Mouse (Mus musculus) kidney, adult 2 months (tissue): Measurements from ENCODE around the gene Izumo1r.

Experiments used
- CTCF ChIP-seq: fragments of 200-500 bp; conservative IDR thresholded peaks from 2 replicates; pipeline ENCODE4 v1.5.1; 2011; ENCODE audit warnings: low read depth, mild to moderate bottlenecking, control low read depth, low read length, moderate library complexity, mixed read lengths; ENCODE audit not compliant: insufficient read depth, insufficient read length
- POLR2A ChIP-seq: fragments of 200-500 bp; IDR thresholded peaks from one replicate; pipeline ENCODE4 v1.6.1; 2011; ENCODE audit warnings: low read depth, low read length, control low read depth

DNA sequence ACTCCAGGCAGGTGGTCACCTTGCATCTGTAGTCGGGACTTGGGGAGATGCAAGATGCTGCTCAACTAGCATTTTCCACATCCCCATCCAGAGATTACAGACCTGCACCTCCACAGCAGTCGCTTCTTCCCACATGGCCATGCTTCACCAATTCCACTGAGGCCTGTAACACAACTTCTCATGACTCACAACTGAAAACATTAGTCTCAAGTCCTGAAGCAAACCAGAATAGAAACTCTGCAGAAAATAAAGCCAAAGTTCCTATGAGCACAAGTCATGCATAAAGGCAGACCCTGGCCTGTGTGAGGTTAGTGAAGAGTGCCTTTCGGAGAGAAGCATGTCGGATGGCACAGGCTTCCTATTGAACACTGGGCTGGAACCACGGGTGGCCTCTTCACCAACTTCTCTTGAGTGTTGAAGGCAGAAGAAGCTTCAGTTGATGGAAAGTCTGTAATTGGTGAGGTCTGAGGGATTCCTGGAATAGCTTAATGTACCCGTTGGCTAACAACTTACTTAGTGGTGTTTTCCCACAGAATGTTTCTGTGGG is 60.4 kb downstream of the Izumo1r start:
- TF ChIP-seq POLR2A (no peak), CTCF (no peak)
